Mouse (Mus musculus) heart, postnatal 0 days (tissue): ENCODE measurements at regions not wholly inside any gene's neighbourhood (a gene's known extent, or its start where the extent isn't known, plus 50 kb on each side); places are given as distances from the start of the nearest gene placed in this dataset.
"Not testable (repeated sequence)": the region's sequence is repeated elsewhere in the genome, so short reads cannot be mapped to it uniquely, and the experiment has no call there.

Source experiments
- ATAC-seq: fragments of 200-750 bp; cut with Nextera tagmentation; 2 replicates; pipeline ENCODE4 v1.8.0; 2017; ENCODE audit warnings: low read depth, moderate number of reproducible peaks, moderate library complexity; ENCODE audit not compliant: insufficient read depth
- DNase-seq: peaks from one replicate; pipeline ENCODE4 v3.0.0-alpha.2; 2016; ENCODE audit warnings: low spot score
- H3K27ac ChIP-seq: fragments of 300-500 bp; sonication (generic); 2 replicates; pipeline ENCODE4 v1.5.1; 2014; ENCODE audit warnings: low read depth, mild to moderate bottlenecking
- H3K27me3 ChIP-seq: fragments of 300-500 bp; sonication (generic); 2 replicates; pipeline ENCODE4 v1.6.1; 2014; ENCODE audit warnings: low read length, mixed read lengths; ENCODE audit not compliant: control insufficient read depth, insufficient read depth
- H3K36me3 ChIP-seq: fragments of 300-500 bp; sonication (generic); replicated peaks from 2 replicates; pipeline ENCODE4 v1.6.1; 2014; ENCODE audit warnings: low read length, mixed read lengths; ENCODE audit not compliant: control insufficient read depth, insufficient read depth
- H3K4me1 ChIP-seq: fragments of 300-500 bp; sonication (generic); 2 replicates; pipeline ENCODE4 v1.6.1; 2014; ENCODE audit warnings: antibody characterized with exemption; ENCODE audit not compliant: control insufficient read depth, insufficient read depth
- H3K4me2 ChIP-seq: fragments of 300-500 bp; sonication (generic); 2 replicates; pipeline ENCODE4 v1.6.1; 2014; ENCODE audit warnings: low read depth, mild to moderate bottlenecking, low read length, moderate library complexity
- H3K4me3 ChIP-seq: fragments of 300-500 bp; sonication (generic); 2 replicates; pipeline ENCODE4 v1.5.1; 2014; ENCODE audit warnings: low read depth, low read length
- H3K9ac ChIP-seq: fragments of 300-500 bp; sonication (generic); replicated peaks from 2 replicates; pipeline ENCODE4 v1.6.1; 2014; ENCODE audit warnings: low read depth, low read length, mixed read lengths
- H3K9me3 ChIP-seq: fragments of 300-500 bp; sonication (generic); replicated peaks from 2 replicates; pipeline ENCODE4 v1.6.1; 2016; ENCODE audit warnings: low read length; ENCODE audit not compliant: control insufficient read depth
- WGBS: fragments of 180-500 bp; shearing (Covaris S2); extraction: QIAGEN DNeasy Blood & Tissue Kit; methylation state at CpG from one replicate; pipeline ENCODE4 v1.1.7; 2014; 5-methylcytosine and 5-hydroxymethylcytosine counted together

DNA sequence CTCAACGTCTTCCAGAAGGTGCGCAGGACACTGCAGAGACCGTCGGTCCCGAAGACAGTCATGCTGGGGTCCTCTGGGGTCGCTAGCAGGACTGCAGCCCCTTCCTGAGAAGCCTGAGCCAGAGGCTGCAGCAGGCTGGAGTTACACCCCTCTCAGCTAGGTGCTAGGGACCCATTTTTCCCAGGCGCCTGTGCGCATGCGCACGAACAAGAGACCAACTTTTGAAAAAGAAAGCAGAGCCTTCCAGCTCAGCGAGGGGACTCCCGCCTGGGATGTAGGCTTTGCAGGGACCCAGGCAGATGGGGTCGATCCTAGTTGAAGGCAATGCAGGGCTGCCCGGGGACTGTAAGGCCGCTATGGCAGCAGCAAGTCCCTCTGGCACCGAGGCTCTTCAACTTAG lies 104.7 kb upstream of the Atg7 start:
- H3K9ac ChIP-seq, H3K4me3 ChIP-seq, H3K4me1 ChIP-seq, DNase-seq, H3K27ac ChIP-seq, H3K36me3 ChIP-seq, H3K4me2 ChIP-seq, H3K9me3 ChIP-seq, ATAC-seq, H3K27me3 ChIP-seq: not testable (repeated sequence)
- 27% methylated on average over 6 of the region's 16 CpGs for WGBS

DNA sequence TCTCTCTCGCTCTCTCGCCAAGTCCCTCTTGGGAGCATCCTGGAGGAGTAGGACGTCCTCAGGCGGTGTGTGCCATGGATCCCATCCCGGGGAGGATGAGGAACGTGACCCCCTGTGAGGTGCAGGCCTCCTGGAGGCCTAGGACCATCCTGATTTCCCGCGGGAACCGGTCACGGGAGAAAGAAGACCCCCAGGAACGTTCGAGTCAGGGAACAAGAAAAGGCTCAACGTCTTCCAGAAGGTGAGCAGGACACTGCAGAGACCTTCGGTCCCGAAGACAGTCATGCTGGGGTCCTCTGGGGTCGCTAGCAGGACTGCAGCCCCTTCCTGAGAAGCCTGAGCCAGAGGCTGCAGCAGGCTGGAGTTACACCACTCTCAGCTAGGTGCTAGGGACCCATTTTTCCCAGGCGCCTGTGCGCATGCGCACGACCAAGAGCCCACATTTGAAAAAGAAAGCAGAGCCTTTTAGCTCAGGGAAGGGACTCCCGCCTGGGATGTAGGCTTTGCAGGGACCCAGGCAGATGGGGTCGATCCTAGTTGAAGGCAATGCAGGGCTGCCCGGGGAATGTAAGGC lies 92.7 kb upstream of the Atg7 start:
- not testable (repeated sequence) for DNase-seq
- WGBS: 32% methylated on average over 22 of the region's 23 CpGs

DNA sequence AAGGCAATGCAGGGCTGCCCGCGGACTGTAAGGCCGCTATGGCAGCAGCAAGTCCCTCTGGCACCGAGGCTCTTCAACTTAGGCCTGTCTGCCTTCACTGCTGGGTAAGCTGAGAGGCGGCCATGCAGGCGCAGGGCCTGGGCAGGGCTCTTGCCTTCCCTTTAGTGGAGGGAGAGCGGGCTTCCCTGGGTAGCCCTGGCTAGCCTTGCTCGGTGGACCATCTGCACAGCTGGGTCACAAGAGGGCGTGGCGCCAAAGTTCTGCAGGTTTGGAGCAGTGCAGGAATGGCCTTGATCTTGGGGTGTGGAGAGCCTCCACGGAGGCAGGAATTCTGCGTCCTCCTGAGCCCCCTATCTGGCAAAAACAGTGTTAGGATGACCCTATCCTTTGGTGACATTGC lies 89.8 kb upstream of the Atg7 start:
- not testable (repeated sequence) for DNase-seq, H3K4me3 ChIP-seq, H3K9me3 ChIP-seq, H3K27ac ChIP-seq, H3K4me1 ChIP-seq, H3K36me3 ChIP-seq, H3K9ac ChIP-seq, H3K4me2 ChIP-seq, H3K27me3 ChIP-seq, ATAC-seq
- WGBS: no CpG with 5 or more reads among the region's 12 CpGs

More for the DNA sequence above, 92.7 kb upstream of the Atg7 start:
- H3K4me2 ChIP-seq, H3K27ac ChIP-seq, H3K4me1 ChIP-seq, H3K36me3 ChIP-seq, ATAC-seq, H3K27me3 ChIP-seq, H3K4me3 ChIP-seq, H3K9ac ChIP-seq, H3K9me3 ChIP-seq: not testable (repeated sequence)

DNA sequence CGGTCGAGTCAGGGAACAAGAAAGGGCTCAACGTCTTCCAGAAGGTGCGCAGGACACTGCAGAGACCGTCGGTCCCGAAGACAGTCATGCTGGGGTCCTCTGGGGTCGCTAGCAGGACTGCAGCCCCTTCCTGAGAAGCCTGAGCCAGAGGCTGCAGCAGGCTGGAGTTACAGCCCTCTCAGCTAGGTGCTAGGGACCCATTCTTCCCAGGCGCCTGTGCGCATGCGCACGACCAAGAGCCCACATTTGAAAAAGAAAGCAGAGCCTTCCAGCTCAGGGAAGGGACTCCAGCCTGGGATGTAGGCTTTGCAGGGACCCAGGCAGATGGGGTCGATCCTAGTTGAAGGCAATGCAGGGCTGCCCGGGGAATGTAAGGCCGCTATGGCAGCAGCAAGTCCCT lies 87.7 kb upstream of the Atg7 start:
- H3K9me3 ChIP-seq, H3K4me3 ChIP-seq, H3K9ac ChIP-seq, H3K4me2 ChIP-seq, ATAC-seq, H3K27me3 ChIP-seq, H3K4me1 ChIP-seq, H3K27ac ChIP-seq, H3K36me3 ChIP-seq: not testable (repeated sequence)
- peak; percentile 5 for DNase-seq
- 0% methylated on average over 2 of the region's 15 CpGs for WGBS

DNA sequence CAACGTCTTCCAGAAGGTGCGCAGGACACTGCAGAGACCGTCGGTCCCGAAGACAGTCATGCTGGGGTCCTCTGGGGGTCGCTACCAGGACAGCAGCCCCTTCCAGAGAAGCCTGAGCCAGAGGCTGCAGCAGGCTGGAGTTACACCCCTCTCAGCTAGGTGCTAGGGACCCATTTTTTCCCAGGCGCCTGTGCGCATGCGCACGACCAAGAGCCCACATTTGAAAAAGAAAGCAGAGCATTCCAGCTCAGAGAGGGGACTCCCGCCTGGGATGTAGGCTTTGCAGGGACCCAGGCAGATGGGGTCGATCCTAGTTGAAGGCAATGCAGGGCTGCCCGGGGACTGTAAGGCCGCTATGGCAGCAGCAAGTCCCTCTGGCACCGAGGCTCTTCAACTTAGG lies 65.6 kb upstream of the Atg7 start:
- DNase-seq: peak; percentile 5
- not testable (repeated sequence) for H3K9me3 ChIP-seq, H3K36me3 ChIP-seq, H3K4me3 ChIP-seq, H3K9ac ChIP-seq, H3K4me1 ChIP-seq, H3K27me3 ChIP-seq, H3K4me2 ChIP-seq, ATAC-seq, H3K27ac ChIP-seq
- 9% methylated on average over 6 of the region's 15 CpGs for WGBS
